Mouse (Mus musculus) ES-E14 (cell line): Measurements from ENCODE around the gene Tulp3. TPM values are rescaled to one million over a fixed set of nuclear protein-coding genes. Genes with fewer than 3 reads are reported as not detected.

Source experiments
- DNase-seq: peaks from one replicate; pipeline ENCODE4 v3.0.0-alpha.2; 2013; ENCODE audit warnings: low read depth, low spot score
- H3K27ac ChIP-seq: 2 replicates; pipeline ENCODE4 v1.5.1; 2012; ENCODE audit warnings: low read depth, mild to moderate bottlenecking, low read length, moderate library complexity, mixed read lengths; ENCODE audit not compliant: poor library complexity, insufficient read depth, severe bottlenecking
- H3K36me3 ChIP-seq: 2 replicates; pipeline ENCODE4 v1.6.1; 2012; ENCODE audit warnings: mild to moderate bottlenecking, low read length, moderate library complexity, mixed read lengths; ENCODE audit not compliant: control insufficient read depth, poor library complexity, insufficient read depth, severe bottlenecking
- H3K4me1 ChIP-seq, 2 experiments: fragments of 150-350 bp in 1 of 2; sonication (generic) in 1 of 2; 2 replicates each; pipeline ENCODE4 v1.6.1; 2012; ENCODE audit warnings: low read length in 2 of 2, mild to moderate bottlenecking in 1 of 2, mixed read lengths in 1 of 2; ENCODE audit not compliant: control insufficient read depth in 2 of 2, insufficient read depth in 2 of 2, poor library complexity in 1 of 2
- H3K4me3 ChIP-seq, 2 experiments: fragments of 150-350 bp in 1 of 2; sonication (generic) in 1 of 2; 2 replicates each; pipeline ENCODE4 v1.5.1; 2012; ENCODE audit warnings: low read length in 2 of 2, low read depth in 1 of 2, mild to moderate bottlenecking in 1 of 2, mixed read lengths in 1 of 2; ENCODE audit not compliant: insufficient read depth in 1 of 2, poor library complexity in 1 of 2, severe bottlenecking in 1 of 2
- H3K9ac ChIP-seq: 2 replicates; pipeline ENCODE4 v1.6.1; 2012; ENCODE audit warnings: low read depth, mild to moderate bottlenecking, low read length, mixed read lengths; ENCODE audit not compliant: poor library complexity, insufficient read depth, severe bottlenecking
- H3K9me3 ChIP-seq: fragments of 150-350 bp; sonication (generic); 2 replicates; pipeline ENCODE4 v1.6.1; 2012; ENCODE audit warnings: low read depth, mild to moderate bottlenecking, low read length; ENCODE audit not compliant: control insufficient read depth, insufficient read depth
- CHD2 ChIP-seq: IDR thresholded peaks from 2 replicates; pipeline ENCODE4 v1.6.1; 2014; ENCODE audit warnings: mild to moderate bottlenecking, low read depth, low read length, inconsistent platforms
- HCFC1 ChIP-seq: IDR thresholded peaks from 2 replicates; pipeline ENCODE4 v1.6.1; 2012; ENCODE audit warnings: low read length, inconsistent platforms, borderline replicate concordance; ENCODE audit not compliant: insufficient read depth
- MAFK ChIP-seq: IDR thresholded peaks from 2 replicates; pipeline ENCODE4 v1.6.1; 2014; ENCODE audit warnings: mild to moderate bottlenecking, low read depth, low read length, inconsistent platforms; ENCODE audit not compliant: insufficient read depth
- ZC3H11A ChIP-seq: IDR thresholded peaks from 2 replicates; pipeline ENCODE4 v1.6.1; 2012; ENCODE audit warnings: low read depth, mild to moderate bottlenecking, inconsistent platforms, low read length, borderline replicate concordance
- ZNF384 ChIP-seq: IDR thresholded peaks from 2 replicates; pipeline ENCODE4 v1.6.1; 2012; ENCODE audit warnings: low read depth, low read length, inconsistent platforms
- in situ Hi-C, 2 experiments: fragments of 600-800 bp; cut with MboI; formaldehyde crosslinking; loops; one replicate each; pipeline ENCODE4 v1.15.1; 2025; ENCODE audit warnings: low sequenced_read_pairs in 2 of 2, inconsistent platforms in 1 of 2; ENCODE audit not compliant: unreplicated experiment in 2 of 2
- total RNA-seq: library from RNA; depleted of rRNA; stranded (reverse); fragments of 300-350 nt; gene quantifications from 2 replicates; pipeline ENCODE4 v1.2.3, GENCODE M21; 2012

Gene Tulp3
- total RNA-seq, 1 experiment, result 11.7 TPM

DNA sequence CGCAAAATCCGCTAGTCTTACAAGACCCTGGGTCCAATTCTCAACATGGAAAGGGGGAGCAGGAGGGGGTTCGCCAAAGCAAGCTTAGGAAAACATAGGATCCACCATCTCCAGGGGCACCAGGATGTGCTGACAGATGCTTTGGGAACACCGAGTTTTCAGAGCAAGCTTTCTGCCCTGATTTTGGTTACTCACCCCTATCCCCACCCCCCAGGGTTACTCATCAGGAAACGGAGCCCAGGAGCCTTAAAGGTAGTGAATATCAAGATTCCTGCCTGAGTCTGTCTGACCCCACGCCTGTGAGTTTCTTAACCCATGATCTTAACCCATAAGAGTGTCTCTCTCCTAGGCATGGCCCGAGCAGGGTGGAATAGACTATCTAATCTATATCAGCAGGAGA is 57.4 kb downstream of the Tulp3 start:
- H3K9ac ChIP-seq, result no peak overlapping the region
- H3K27ac ChIP-seq, result no peak overlapping the region
- no peak for DNase-seq
- H3K36me3 ChIP-seq, result no peaks in the 10 kb centered on the region
- H3K4me3 ChIP-seq, result no peak overlapping the region
- no peak for TF ChIP-seq MAFK
- no peak for TF ChIP-seq HCFC1
- no peak for TF ChIP-seq ZNF384
- in situ Hi-C loops, result no loop called here
- H3K9me3 ChIP-seq, result no peaks in the 10 kb centered on the region
- peaks cover 3 to 25% of the 10 kb centered on the region in 2 experiments; a peak in 3 of 4 replicates for H3K4me1 ChIP-seq

DNA sequence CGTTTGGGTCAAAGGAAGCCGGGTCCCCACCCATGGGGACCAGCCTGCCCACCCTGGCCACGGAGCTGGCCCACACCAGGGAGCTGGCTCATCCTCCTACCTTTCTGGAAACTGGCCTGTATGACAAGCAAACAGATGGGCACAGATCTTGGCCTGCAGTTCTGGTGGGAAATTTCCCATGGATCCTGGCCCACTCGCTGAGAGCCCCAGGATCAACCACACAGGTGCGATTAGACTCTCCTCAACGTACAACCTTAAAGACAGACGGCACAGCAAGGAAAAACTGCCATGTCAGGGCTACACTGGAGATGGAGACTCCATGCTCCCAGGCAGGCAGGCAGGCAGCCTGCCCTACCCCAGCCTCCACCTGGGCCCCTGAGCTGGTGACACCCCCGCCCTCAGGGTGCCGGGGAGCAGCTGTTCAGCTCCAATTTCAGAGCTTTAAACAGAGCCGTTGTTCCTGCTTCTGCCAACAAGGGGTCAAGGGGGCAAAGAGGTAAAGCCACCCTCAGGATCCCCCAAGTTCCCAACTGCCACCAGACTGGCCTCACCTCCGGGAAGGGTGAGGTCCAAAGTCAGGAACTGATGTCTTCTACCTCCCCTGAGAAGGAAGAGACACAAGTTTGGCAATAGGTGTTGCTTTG is 58.8 kb downstream of the Tulp3 start:
- H3K4me3 ChIP-seq, result no peak overlapping the region
- H3K36me3 ChIP-seq, result no peaks in the 10 kb centered on the region
- H3K9ac ChIP-seq, result no peak overlapping the region
- DNase-seq, result no peak
- no peaks in the 10 kb centered on the region for H3K9me3 ChIP-seq
- TF ChIP-seq MAFK (0 out of 2 replicates have a peak, but pooled peaks have one; percentile 7), ZNF384 (no peak)
- in situ Hi-C loops, result no loop called here
- H3K4me1 ChIP-seq, result peaks cover 3 to 28% of the 10 kb centered on the region in 2 experiments; a peak in 3 of 4 replicates
- no peak overlapping the region for H3K27ac ChIP-seq

DNA sequence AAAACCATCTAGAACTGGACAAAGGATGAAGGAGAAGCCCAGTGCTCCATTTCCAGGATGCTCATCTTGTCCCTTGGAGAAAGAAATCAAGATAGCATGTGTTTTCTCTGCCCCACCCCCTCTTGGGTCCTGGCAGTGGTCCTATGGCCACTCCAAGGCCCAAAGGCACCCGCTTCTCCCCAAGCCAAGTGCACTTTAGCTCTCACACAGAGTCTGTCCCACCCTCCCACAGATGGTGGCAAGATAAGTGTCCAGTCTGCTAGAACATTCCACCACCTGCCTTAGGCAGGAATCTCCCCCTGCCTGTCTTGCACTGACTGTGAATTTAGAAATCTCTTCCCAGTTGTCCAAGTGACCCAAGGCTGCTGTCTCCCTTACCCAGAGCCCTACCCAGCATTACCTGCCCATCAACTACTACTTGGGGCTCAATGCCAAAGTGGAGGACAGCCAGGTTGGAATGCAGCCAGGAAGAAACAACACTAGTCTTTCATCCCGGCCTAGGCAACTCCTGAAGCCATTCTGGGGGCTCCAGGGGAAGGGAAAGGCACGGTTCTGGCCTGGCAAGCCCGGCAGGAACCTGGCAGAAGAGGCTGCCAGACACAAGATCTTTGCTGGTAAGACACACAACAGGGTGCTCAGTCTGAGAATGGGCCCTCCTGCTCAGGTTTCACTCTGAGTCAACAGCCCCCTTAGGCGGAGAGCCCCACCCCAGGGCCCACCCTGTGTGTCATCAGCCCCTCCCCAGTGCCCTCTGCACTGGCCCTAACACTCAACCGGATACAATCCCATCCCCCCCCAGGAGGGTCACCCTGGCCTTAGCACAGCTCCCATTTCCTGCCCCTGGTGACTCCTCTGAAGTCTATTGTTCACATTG is 59.5 kb downstream of the Tulp3 start:
- in situ Hi-C loops, result no loop called here
- no peak overlapping the region for H3K4me3 ChIP-seq
- no peaks in the 10 kb centered on the region for H3K36me3 ChIP-seq
- no peak overlapping the region for H3K27ac ChIP-seq
- no peak for DNase-seq
- H3K9ac ChIP-seq, result no peak overlapping the region
- no peaks in the 10 kb centered on the region for H3K9me3 ChIP-seq
- peaks cover 3 to 30% of the 10 kb centered on the region in 2 experiments; a peak in 3 of 4 replicates for H3K4me1 ChIP-seq
- no peak for TF ChIP-seq HCFC1
- no peak for TF ChIP-seq ZNF384
- TF ChIP-seq MAFK, result no peak
- no peak for TF ChIP-seq ZC3H11A
- no peak for TF ChIP-seq CHD2

DNA sequence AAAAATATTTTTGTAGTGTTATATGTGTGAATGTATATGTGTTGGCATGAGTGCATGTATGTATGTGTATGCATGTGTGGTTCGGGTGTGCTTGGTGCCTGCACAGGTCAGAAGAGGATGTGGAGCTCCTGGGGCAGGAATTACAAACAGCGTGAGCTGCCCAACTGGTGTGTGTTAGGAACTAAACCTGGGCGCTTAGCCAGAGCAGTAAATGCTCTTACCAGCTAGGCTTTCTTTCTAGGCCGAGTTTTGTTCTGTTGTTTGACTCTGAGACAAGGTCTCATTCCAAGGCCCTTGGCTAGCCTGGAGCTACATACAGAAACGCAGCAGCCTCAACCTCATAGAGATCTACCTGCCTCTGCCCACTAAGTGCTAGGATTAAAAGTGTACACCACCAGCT is 64.4 kb downstream of the Tulp3 start:
- Histone ChIP-seq H3K27ac (no peak overlapping the region), H3K4me3 (no peak overlapping the region), H3K36me3 (no peaks in the 10 kb centered on the region), H3K4me1 (peaks cover 7 to 30% of the 10 kb centered on the region in 2 experiments), H3K9ac (no peak overlapping the region), H3K9me3 (no peaks in the 10 kb centered on the region)
- TF ChIP-seq HCFC1 (no peak), MAFK (no peak)
- in situ Hi-C loops, result no loop called here
- no peak for DNase-seq

DNA sequence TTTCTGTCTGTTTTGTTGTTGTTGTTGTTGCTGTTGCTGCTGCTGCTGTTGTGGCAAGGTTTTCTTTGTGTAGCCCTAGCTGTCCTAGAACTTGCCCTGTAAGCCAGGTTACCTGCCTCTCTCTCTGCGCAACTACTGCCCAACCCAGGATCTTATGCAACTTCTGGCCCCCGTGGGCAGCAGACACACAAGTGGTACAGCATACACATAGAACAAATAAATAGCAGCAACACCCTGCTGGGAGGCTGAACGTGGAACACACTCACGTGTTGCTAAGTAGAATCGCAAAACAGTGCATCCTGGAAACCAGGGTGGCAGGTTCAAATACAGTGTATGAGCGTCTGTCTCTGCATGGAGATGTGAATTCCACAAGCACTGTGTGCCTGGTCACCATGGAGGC is 67.0 kb downstream of the Tulp3 start:
- Histone ChIP-seq H3K4me3 (no peak overlapping the region), H3K4me1 (peaks cover 8 to 23% of the 10 kb centered on the region in 2 experiments), H3K36me3 (no peaks in the 10 kb centered on the region), H3K9ac (no peak overlapping the region), H3K9me3 (no peaks in the 10 kb centered on the region), H3K27ac (no peak overlapping the region)
- no peak for TF ChIP-seq CHD2
- TF ChIP-seq MAFK, result no peak
- DNase-seq, result no peak
- in situ Hi-C loops, result no loop called here
